Mouse (Mus musculus) monocyte, adult 59 days (primary cell): ENCODE results near the gene Hyou1. TPM values are rescaled to one million over a fixed set of nuclear protein-coding genes. Genes with fewer than 3 reads are reported as not detected.

Source experiments
- total RNA-seq, 2 experiments: library from RNA; stranded (reverse); gene quantifications; one replicate each; pipeline ENCODE4 v1.2.4; 2023

Gene Hyou1
- total RNA-seq: 100 to 1,000 TPM; 109 TPM

GRCm38 (mm10) chr9:44379054-44379834 lies at the start of gene Hyou1:
TSS of gene Hyou1 (plus strand) at chr9:44379490.

GRCm38 (mm10) chr9:44334396-44335330 lies 44.6 kb upstream of the Hyou1 start, which contains the start of gene H2afx:
TSS of gene H2afx (plus strand) at chr9:44334694.

GRCm38 (mm10) chr9:44343781-44344421 lies 35.4 kb upstream of the Hyou1 start, which contains the start of gene Hmbs:
TSS of gene Hmbs (minus strand) at chr9:44344228.

GRCm38 (mm10) chr9:44361190-44361917 lies 17.9 kb upstream of the Hyou1 start, which contains the start of gene Vps11:
TSS of gene Vps11 (minus strand) at chr9:44361670.

GRCm38 (mm10) chr9:44396684-44397411 lies 17.6 kb downstream of the Hyou1 start, which contains the start of gene Slc37a4:
TSS of gene Slc37a4 (plus strand) at chr9:44396852.

GRCm38 (mm10) chr9:44406906-44407751 lies 27.8 kb downstream of the Hyou1 start, which contains the start of the genes Rps25 and Trappc4:
TSS of gene Rps25 (plus strand) at chr9:44407139.
TSS of gene Trappc4 (minus strand) at chr9:44407600.

GRCm38 (mm10) chr9:44418519-44419385 lies 39.5 kb downstream of the Hyou1 start, which contains the start of gene Ccdc84:
TSS of gene Ccdc84 (minus strand) at chr9:44418569.

GRCm38 (mm10) chr9:44440961-44441360 lies 61.7 kb downstream of the Hyou1 start, which contains the start of gene Foxr1:
TSS of gene Foxr1 (minus strand) at chr9:44441136.

Other genes with a start within 250 kb of the Hyou1 start
- under 1 TPM in 1 of 2 experiments, not detected in 1; 0.16 TPM for gene Mcam, start 245.0 kb upstream of the Hyou1 start, total RNA-seq
- 100 to 1,000 TPM; 223 to 230 TPM for gene Cbl, start 145.4 kb upstream of the Hyou1 start, total RNA-seq
- not detected for gene Ccdc153, start 138.8 kb upstream of the Hyou1 start, total RNA-seq
- gene Pdzd3, start 128.0 kb upstream of the Hyou1 start, total RNA-seq: under 1 TPM; 0.49 to 0.58 TPM
- 10 to 100 TPM; 39.1 to 44.7 TPM for gene Nlrx1, start 110.9 kb upstream of the Hyou1 start, total RNA-seq
- gene Abcg4, start 90.9 kb upstream of the Hyou1 start, total RNA-seq: not detected
- gene Hinfp, start 73.8 kb upstream of the Hyou1 start, total RNA-seq: 10 to 100 TPM; 30.5 to 31.9 TPM
- gene C2cd2l, start 59.2 kb upstream of the Hyou1 start, total RNA-seq: 10 to 100 TPM; 25.9 to 31.5 TPM
- gene Dpagt1, start 53.5 kb upstream of the Hyou1 start, total RNA-seq: 10 to 100 TPM; 19.9 to 29.9 TPM
- gene H2afx, start 44.8 kb upstream of the Hyou1 start, total RNA-seq: 10 to 100 TPM; 21.6 to 22.2 TPM
- 10 to 100 TPM; 19.4 to 20.5 TPM for gene Hmbs, start 35.3 kb upstream of the Hyou1 start, total RNA-seq
- 10 to 100 TPM; 42.6 to 42.7 TPM for gene Vps11, start 17.8 kb upstream of the Hyou1 start, total RNA-seq
- 10 to 100 TPM; 18.5 to 22.0 TPM for gene Slc37a4, start 17.4 kb downstream of the Hyou1 start, total RNA-seq
- gene Rps25, start 27.6 kb downstream of the Hyou1 start, total RNA-seq: 1,000 to 10,000 TPM; 1,774 to 1,864 TPM
- gene Trappc4, start 28.1 kb downstream of the Hyou1 start, total RNA-seq: 10 to 100 TPM; 50.5 to 54.3 TPM
- 10 to 100 TPM; 23.7 to 28.9 TPM for gene Ccdc84, start 39.1 kb downstream of the Hyou1 start, total RNA-seq
- gene Foxr1, start 61.6 kb downstream of the Hyou1 start, total RNA-seq: not detected
- not detected for gene Upk2, start 75.5 kb downstream of the Hyou1 start, total RNA-seq
- 10 to 100 TPM; 22.6 to 24.3 TPM for gene Bcl9l, start 103.3 kb downstream of the Hyou1 start, total RNA-seq
- gene Cxcr5, start 182.4 kb downstream of the Hyou1 start, total RNA-seq: 1 to 10 TPM in 1 of 2 experiments, under 1 TPM in 1; 0.27 to 1.2 TPM
- 100 to 1,000 TPM; 132 to 134 TPM for gene Ddx6, start 225.4 kb downstream of the Hyou1 start, total RNA-seq